Mouse (Mus musculus) hindbrain, postnatal 0 days (tissue): Measurements from ENCODE around the gene Nedd9. TPM values are rescaled to one million over a fixed set of nuclear protein-coding genes. Genes with fewer than 3 reads are reported as not detected.

Source experiments
- ATAC-seq: fragments of 200-750 bp; cut with Nextera tagmentation; 2 replicates; pipeline ENCODE4 v1.8.0; 2017; ENCODE audit warnings: mild to moderate bottlenecking, moderate TSS enrichment, moderate library complexity
- DNase-seq: peaks from one replicate; pipeline ENCODE4 v3.0.0-alpha.2; 2015; ENCODE audit warnings: low spot score
- H3K27ac ChIP-seq: fragments of 300-500 bp; sonication (generic); 2 replicates; pipeline ENCODE4 v1.5.1; 2014; ENCODE audit warnings: mild to moderate bottlenecking
- H3K27me3 ChIP-seq: fragments of 300-500 bp; sonication (generic); 2 replicates; pipeline ENCODE4 v1.6.1; 2014; ENCODE audit warnings: low read length, mixed read lengths; ENCODE audit not compliant: insufficient read depth
- H3K36me3 ChIP-seq: fragments of 300-500 bp; sonication (generic); 2 replicates; pipeline ENCODE4 v1.6.1; 2014; ENCODE audit warnings: low read length, mixed read lengths; ENCODE audit not compliant: insufficient read depth
- H3K4me1 ChIP-seq: fragments of 300-500 bp; sonication (generic); 2 replicates; pipeline ENCODE4 v1.6.1; 2014; ENCODE audit warnings: antibody characterized with exemption, low read length, mixed read lengths; ENCODE audit not compliant: insufficient read depth
- H3K4me2 ChIP-seq: fragments of 300-500 bp; sonication (generic); 2 replicates; pipeline ENCODE4 v1.6.1; 2014; ENCODE audit warnings: low read depth, mild to moderate bottlenecking, low read length, moderate library complexity, mixed read lengths
- H3K4me3 ChIP-seq: fragments of 300-500 bp; sonication (generic); 2 replicates; pipeline ENCODE4 v1.5.1; 2014; ENCODE audit warnings: low read length
- H3K9ac ChIP-seq: fragments of 300-500 bp; sonication (generic); replicated peaks from 2 replicates; pipeline ENCODE4 v1.6.1; 2014; ENCODE audit warnings: mild to moderate bottlenecking, low read length, moderate library complexity, mixed read lengths
- H3K9me3 ChIP-seq: fragments of 300-500 bp; sonication (generic); 2 replicates; pipeline ENCODE4 v1.6.1; 2016; ENCODE audit warnings: low read length, mixed read lengths
- CTCF ChIP-seq: IDR thresholded peaks from 2 replicates; pipeline ENCODE4 v1.5.1; 2016; ENCODE audit warnings: antibody characterized with exemption, control low read depth, low read depth
- WGBS: fragments of 180-500 bp; shearing (Covaris S2); extraction: QIAGEN DNeasy Blood & Tissue Kit; methylation state at CpG from one replicate; pipeline ENCODE4 v1.1.7; 2014; 5-methylcytosine and 5-hydroxymethylcytosine counted together
- polyA plus RNA-seq: library from polyadenylated mRNA; unstranded; fragments of >200 nt; fragmentation: Nextera tagmentation; extraction: Ambion mirVana; gene quantifications from 2 replicates; pipeline ENCODE4 v1.2.1, GENCODE M21; 2015
- total RNA-seq: library from RNA; depleted of rRNA; stranded (reverse); fragments of >200 nt; gene quantifications from 2 replicates; pipeline ENCODE4 v1.2.3, GENCODE M21; 2014

Nedd9 gene
- total and polyA plus RNA-seq, 2 experiments from 2014 or later, result 12.2 to 26.5 TPM

DNA sequence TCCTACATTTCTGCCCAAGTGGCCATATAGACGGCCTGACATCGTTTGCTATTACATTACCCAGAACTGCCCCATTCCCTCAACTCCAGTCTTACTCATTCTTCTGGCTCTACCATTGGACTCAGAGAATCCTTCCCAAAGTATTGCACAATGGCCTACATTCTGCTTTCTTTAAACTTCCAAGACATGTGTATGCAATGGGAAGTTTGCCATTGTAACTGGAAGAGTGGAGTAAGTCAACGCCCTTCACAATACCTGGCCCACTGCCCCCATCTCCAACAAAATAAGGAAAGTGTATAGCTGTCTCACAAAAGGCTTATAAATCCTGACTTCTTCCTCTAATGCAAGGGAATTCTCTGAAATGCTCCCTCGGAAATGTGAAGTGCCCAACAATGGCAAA is 30.0 kb upstream of the Nedd9 start:
- H3K9ac ChIP-seq, result no peak overlapping the region
- no peaks in the 10 kb centered on the region for H3K27me3 ChIP-seq
- H3K27ac ChIP-seq, result no peak overlapping the region
- no peak for TF ChIP-seq CTCF
- WGBS, result 92% methylated on average over 4 of the region's 4 CpGs
- ATAC-seq, result no peak
- no peak overlapping the region for H3K4me2 ChIP-seq
- no peak overlapping the region for H3K4me3 ChIP-seq
- H3K4me1 ChIP-seq, result no peaks in the 10 kb centered on the region
- no peaks in the 10 kb centered on the region for H3K36me3 ChIP-seq
- H3K9me3 ChIP-seq, result no peaks in the 10 kb centered on the region
- DNase-seq, result no peak

DNA sequence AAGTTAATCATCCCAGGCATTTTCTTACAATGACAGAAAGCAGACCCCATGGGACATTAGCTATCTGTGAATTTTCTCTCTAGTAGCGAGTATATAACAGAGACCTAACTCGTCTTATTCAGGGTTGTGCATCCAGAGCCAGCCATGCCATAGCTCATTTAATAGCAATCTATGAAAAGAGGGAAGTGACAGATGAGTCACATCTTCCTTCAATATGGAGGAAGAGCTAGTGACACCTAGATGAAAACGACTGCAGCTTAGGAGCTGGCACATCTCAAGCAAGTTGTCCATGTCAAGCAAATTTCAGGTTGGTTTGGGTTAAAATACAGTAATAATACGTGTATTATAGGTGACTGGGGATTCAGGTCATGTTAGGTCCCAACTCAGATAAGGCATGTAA is 28.6 kb upstream of the Nedd9 start:
- WGBS, result 84% methylated on average over 4 of the region's 4 CpGs
- Histone ChIP-seq H3K9ac (no peak overlapping the region), H3K27me3 (no peaks in the 10 kb centered on the region), H3K4me1 (no peaks in the 10 kb centered on the region), H3K9me3 (no peaks in the 10 kb centered on the region), H3K4me3 (no peak overlapping the region), H3K4me2 (no peak overlapping the region), H3K27ac (no peak overlapping the region), H3K36me3 (no peaks in the 10 kb centered on the region)
- no peak for TF ChIP-seq CTCF
- DNase-seq (no peak), ATAC-seq (no peak)

DNA sequence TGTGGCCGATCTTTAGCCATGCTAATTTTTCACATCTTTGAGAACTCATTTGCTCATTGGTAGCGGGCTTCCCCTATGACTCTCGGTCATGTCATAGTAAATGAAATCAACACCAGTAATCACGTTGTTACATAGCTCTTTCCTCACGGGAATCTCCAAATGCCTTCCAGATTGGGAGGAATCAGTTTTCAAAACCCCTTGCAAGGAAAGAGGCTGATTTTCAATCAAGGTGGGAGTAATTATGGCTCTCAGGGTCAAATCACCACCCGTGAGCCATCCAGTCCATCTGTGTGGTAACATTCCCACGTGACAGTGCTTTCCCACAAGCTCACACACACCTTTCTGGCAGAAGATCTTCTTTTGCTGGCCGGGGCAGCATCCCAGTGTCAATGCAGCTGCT is 27.8 kb upstream of the Nedd9 start:
- 70% methylated on average over 8 of the region's 8 CpGs for WGBS

DNA sequence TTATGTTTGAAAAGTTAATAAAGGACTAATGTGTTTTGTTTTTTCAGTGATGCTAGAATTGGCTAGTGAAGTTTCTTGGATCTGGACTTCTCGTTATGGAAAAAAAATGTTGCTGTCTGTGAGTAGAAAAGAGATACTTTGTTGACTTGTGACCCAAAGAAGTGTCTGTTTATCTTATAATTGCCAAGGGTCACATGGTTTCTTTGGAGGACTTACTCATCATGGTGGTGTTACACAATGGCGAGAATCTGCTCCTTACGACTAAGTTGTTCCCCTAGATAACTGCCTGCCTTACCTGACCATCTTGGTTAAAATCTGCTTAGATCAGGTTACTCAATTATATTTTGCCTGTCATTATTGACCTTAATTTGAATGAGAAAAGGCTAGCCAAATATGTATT is 26.3 kb upstream of the Nedd9 start:
- WGBS, result 95% methylated on average over 3 of the region's 3 CpGs
- TF ChIP-seq CTCF, result no peak

More for the DNA sequence above, 27.8 kb upstream of the Nedd9 start:
- no peak overlapping the region for H3K27ac ChIP-seq
- H3K36me3 ChIP-seq, result no peaks in the 10 kb centered on the region
- no peaks in the 10 kb centered on the region for H3K27me3 ChIP-seq
- H3K4me2 ChIP-seq, result no peak overlapping the region
- no peak overlapping the region for H3K4me3 ChIP-seq
- no peaks in the 10 kb centered on the region for H3K4me1 ChIP-seq
- H3K9ac ChIP-seq, result no peak overlapping the region
- no peak for TF ChIP-seq CTCF
- H3K9me3 ChIP-seq, result no peaks in the 10 kb centered on the region
- no peak for ATAC-seq
- no peak for DNase-seq

DNA sequence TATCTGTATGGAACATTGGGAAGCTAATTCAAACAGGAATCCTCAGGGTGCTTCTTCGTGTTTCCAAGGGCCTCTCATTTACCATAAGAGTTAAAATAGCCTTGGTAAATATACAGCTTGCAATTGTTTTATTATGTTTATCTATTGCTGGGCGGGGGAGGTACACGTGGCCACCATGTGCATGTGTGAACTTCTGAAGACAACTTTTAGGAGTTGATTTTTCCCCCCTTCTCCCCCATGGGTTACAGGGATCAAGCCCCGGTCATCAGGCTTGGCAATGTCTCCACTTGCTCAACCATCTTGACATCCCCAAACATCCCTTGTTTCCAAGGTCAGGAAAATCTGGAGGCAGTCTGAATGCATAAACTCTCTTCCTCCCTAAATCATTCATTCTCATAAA is 25.1 kb upstream of the Nedd9 start:
- Histone ChIP-seq H3K27me3 (no peaks in the 10 kb centered on the region), H3K4me3 (no peak overlapping the region), H3K4me2 (no peak overlapping the region), H3K27ac (no peak overlapping the region), H3K36me3 (no peaks in the 10 kb centered on the region), H3K9ac (no peak overlapping the region), H3K4me1 (no peaks in the 10 kb centered on the region), H3K9me3 (no peaks in the 10 kb centered on the region)
- ATAC-seq, result no peak
- 84% methylated on average over 4 of the region's 4 CpGs for WGBS
- DNase-seq, result no peak
- TF ChIP-seq CTCF, result no peak

More for the DNA sequence above, 26.3 kb upstream of the Nedd9 start:
- H3K4me2 ChIP-seq, result no peak overlapping the region
- DNase-seq (no peak), ATAC-seq (no peak)
- H3K36me3 ChIP-seq, result no peaks in the 10 kb centered on the region
- H3K4me1 ChIP-seq, result no peaks in the 10 kb centered on the region
- no peaks in the 10 kb centered on the region for H3K9me3 ChIP-seq
- H3K27me3 ChIP-seq, result no peaks in the 10 kb centered on the region
- H3K27ac ChIP-seq, result no peak overlapping the region
- no peak overlapping the region for H3K4me3 ChIP-seq
- H3K9ac ChIP-seq, result no peak overlapping the region

DNA sequence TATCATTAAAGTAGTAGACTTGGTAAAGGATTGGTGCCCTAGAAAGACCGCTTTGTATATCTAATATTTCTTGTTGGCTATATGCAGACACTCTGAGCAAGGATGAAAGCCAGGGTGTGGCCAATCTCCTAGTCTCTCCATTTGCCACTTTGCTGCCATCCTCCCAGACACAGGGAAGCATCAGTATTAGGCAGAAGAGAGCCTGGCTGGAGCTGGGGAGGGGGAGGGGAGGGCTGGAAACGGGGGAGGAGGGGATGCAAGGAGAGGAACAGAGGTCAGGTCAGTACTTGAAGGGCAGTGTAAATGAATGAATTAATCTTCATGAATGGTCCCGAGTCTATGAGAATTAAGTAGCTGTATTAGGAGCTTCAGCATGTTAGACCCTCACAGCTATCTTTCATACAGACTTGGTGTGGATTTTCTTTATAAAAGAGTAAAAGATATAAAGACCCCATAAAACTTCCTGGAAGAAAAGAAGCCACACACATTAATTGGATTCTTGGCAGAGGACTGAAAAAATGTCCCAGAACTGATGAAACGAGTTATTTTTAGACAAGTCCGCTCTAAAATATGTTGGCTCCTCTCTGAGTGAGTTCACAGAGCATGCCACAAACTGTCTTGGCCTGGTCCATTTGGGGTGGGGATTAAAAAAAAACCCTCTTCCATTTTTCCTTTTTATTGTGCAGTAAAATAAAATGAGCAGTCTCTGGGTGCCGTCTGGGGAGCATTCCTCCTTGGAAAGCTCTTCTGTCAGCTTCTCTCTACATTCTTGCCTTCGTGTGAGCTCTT is 23.7 kb upstream of the Nedd9 start:
- Histone ChIP-seq H3K36me3 (no peaks in the 10 kb centered on the region), H3K27ac (0 out of 2 replicates have a peak overlapping the region, but pooled peaks have one; percentile 32), H3K9me3 (no peaks in the 10 kb centered on the region), H3K4me1 (no peaks in the 10 kb centered on the region), H3K4me3 (no peak overlapping the region), H3K9ac (no peak overlapping the region), H3K27me3 (no peaks in the 10 kb centered on the region), H3K4me2 (no peak overlapping the region)
- ATAC-seq (no peak), DNase-seq (peak; percentile 29)
- no peak for TF ChIP-seq CTCF
- 42% methylated on average over 7 of the region's 7 CpGs for WGBS

DNA sequence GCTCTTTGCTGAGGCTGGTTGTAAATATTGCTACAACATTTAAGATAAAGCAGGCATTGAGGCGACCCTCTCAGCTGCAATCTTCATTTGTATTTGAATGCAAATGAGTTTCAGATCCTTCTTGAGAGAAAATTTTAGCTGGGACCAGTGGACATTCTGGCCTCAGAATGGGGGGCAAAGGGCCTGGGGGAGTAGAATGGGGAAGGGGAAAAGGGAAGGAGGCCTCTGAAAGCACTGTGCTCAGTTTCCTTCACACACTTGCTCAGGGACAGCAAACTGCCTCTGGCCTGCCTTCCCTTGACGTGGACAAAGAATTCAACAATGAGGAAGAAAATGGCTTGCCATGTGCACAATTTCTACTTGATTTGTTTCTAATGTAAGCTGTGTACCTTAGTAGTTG is 18.4 kb upstream of the Nedd9 start:
- no peak for TF ChIP-seq CTCF
- WGBS, result 58% methylated on average over 2 of the region's 2 CpGs

More for the DNA sequence above, 18.4 kb upstream of the Nedd9 start:
- Histone ChIP-seq H3K27me3 (no peaks in the 10 kb centered on the region), H3K4me2 (no peak overlapping the region), H3K4me3 (no peak overlapping the region), H3K36me3 (no peaks in the 10 kb centered on the region), H3K4me1 (no peaks in the 10 kb centered on the region), H3K9me3 (no peaks in the 10 kb centered on the region), H3K9ac (no peak overlapping the region), H3K27ac (no peak overlapping the region)
- DNase-seq, result no peak
- no peak for ATAC-seq
